Mouse (Mus musculus) midbrain, embryonic 12.5 days (tissue): ENCODE results near the gene Cald1. TPM values are rescaled to one million over a fixed set of nuclear protein-coding genes. Genes with fewer than 3 reads are reported as not detected.

Source experiments
- ATAC-seq: fragments of 200-750 bp; cut with Nextera tagmentation; 2 replicates; pipeline ENCODE4 v1.8.0; 2017; ENCODE audit warnings: low read depth, moderate TSS enrichment, moderate library complexity; ENCODE audit not compliant: low FRiP score
- H3K27ac ChIP-seq: fragments of 300-500 bp; sonication (generic); replicated peaks from 2 replicates; pipeline ENCODE4 v1.5.1; 2016; ENCODE audit warnings: mild to moderate bottlenecking
- H3K27me3 ChIP-seq: fragments of 300-500 bp; sonication (generic); 2 replicates; pipeline ENCODE4 v1.6.1; 2016; ENCODE audit warnings: mild to moderate bottlenecking
- H3K36me3 ChIP-seq: fragments of 300-500 bp; sonication (generic); 2 replicates; pipeline ENCODE4 v1.6.1; 2016
- H3K4me1 ChIP-seq: fragments of 300-500 bp; sonication (generic); 2 replicates; pipeline ENCODE4 v1.6.1; 2016
- H3K4me2 ChIP-seq: fragments of 300-500 bp; sonication (generic); replicated peaks from 2 replicates; pipeline ENCODE4 v1.6.1; 2016; ENCODE audit warnings: mild to moderate bottlenecking, moderate library complexity
- H3K4me3 ChIP-seq: fragments of 300-500 bp; sonication (generic); 2 replicates; pipeline ENCODE4 v1.5.1; 2016; ENCODE audit warnings: mild to moderate bottlenecking
- H3K9ac ChIP-seq: fragments of 300-500 bp; sonication (generic); replicated peaks from 2 replicates; pipeline ENCODE4 v1.6.1; 2016; ENCODE audit warnings: mild to moderate bottlenecking, moderate library complexity
- H3K9me3 ChIP-seq: fragments of 300-500 bp; sonication (generic); 2 replicates; pipeline ENCODE4 v1.6.1; 2016; ENCODE audit warnings: mild to moderate bottlenecking
- WGBS: fragments of 180-500 bp; shearing (Covaris S2); methylation state at CpG from one replicate; pipeline ENCODE4 v1.1.7; 2016; 5-methylcytosine and 5-hydroxymethylcytosine counted together
- polyA plus RNA-seq: library from polyadenylated mRNA; unstranded; fragments of >200 nt; fragmentation: Nextera tagmentation; extraction: Ambion mirVana; gene quantifications from 2 replicates; pipeline ENCODE4 v1.2.1, GENCODE M21; 2016

Cald1 gene
- polyA plus RNA-seq, 1 experiment from 2014 or later, result 157 TPM

DNA sequence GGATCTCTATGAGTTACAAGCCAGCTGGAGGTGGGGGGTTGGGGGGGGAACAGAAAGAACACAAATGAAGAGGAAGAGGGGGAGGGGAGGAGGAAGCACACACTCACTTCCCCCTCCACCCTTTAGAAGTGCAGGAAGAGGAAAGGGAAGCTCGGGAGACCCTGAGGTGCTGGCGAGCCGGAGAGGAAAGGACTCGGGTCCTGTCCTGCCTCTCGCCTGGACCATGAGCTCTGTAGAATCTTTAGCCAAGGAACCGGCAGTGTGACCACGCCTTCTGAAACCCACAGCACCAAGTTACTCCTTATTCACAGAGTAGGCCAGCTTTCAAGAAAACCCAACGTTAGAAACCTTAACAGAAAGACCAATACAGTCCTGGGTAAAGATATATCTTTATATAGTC, 83.8 kb downstream of the Cald1 start:
- Histone ChIP-seq H3K4me1 (no peaks in the 10 kb centered on the region), H3K4me2 (no peak overlapping the region), H3K4me3 (no peak overlapping the region)

DNA sequence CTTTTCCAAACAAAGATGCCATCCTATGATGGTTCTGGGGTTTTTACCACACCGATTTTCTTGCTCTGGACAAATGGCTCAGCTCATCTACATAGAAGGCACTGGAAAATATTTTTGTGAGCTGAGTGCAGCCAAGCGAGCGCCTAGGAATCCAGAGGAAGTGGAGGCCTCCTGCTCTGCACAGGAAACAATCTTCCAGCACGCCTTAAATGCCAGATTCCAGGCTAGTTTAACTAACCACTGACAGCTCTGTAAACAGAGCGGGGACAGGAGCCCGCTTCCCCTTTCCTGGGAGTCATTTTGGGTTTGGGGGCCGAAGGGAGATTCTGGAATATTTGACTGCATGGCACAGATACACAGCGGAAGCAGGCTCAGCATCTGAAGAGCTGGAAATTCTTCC, 86.6 kb downstream of the Cald1 start:
- no peak overlapping the region for H3K9ac ChIP-seq
- WGBS, result 51% methylated on average over 8 of the region's 8 CpGs
- no peak overlapping the region for H3K27ac ChIP-seq
- H3K27me3 ChIP-seq, result no peaks in the 10 kb centered on the region
- H3K9me3 ChIP-seq, result no peaks in the 10 kb centered on the region
- no peak for ATAC-seq
- H3K4me2 ChIP-seq, result no peak overlapping the region
- H3K4me1 ChIP-seq, result no peaks in the 10 kb centered on the region
- no peaks in the 10 kb centered on the region for H3K36me3 ChIP-seq
- no peak overlapping the region for H3K4me3 ChIP-seq

More for the DNA sequence above, 83.8 kb downstream of the Cald1 start:
- ATAC-seq, result no peak
- 72% methylated on average over 8 of the region's 8 CpGs for WGBS
- no peaks in the 10 kb centered on the region for H3K27me3 ChIP-seq
- H3K9me3 ChIP-seq, result no peaks in the 10 kb centered on the region
- H3K9ac ChIP-seq, result no peak overlapping the region
- H3K36me3 ChIP-seq, result no peaks in the 10 kb centered on the region
- H3K27ac ChIP-seq, result no peak overlapping the region

DNA sequence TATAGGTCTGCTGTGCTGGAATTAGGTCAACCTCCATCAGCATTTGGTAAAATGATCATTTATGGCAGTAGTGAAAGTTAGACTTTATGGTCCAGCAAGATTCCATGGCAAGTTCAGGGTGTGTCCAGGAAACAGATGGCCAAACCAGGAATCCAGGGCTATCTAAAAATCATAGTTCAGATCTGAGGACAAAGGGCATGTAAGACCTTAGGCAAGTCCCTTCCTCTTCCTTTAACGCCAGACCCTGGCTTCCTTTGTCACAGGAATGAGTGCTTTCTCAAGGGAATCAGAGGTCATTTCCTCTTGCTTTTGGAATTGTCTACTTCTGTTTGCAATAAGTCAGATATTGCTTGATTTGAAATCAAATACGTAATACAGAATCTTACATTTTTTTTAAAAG, 90.7 kb downstream of the Cald1 start:
- Histone ChIP-seq H3K27ac (no peak overlapping the region), H3K4me1 (no peaks in the 10 kb centered on the region), H3K4me3 (no peak overlapping the region), H3K9ac (no peak overlapping the region), H3K4me2 (no peak overlapping the region), H3K9me3 (no peaks in the 10 kb centered on the region), H3K27me3 (no peaks in the 10 kb centered on the region), H3K36me3 (no peaks in the 10 kb centered on the region)
- ATAC-seq, result no peak
- WGBS, result 86% methylated on average over 2 of the region's 2 CpGs

DNA sequence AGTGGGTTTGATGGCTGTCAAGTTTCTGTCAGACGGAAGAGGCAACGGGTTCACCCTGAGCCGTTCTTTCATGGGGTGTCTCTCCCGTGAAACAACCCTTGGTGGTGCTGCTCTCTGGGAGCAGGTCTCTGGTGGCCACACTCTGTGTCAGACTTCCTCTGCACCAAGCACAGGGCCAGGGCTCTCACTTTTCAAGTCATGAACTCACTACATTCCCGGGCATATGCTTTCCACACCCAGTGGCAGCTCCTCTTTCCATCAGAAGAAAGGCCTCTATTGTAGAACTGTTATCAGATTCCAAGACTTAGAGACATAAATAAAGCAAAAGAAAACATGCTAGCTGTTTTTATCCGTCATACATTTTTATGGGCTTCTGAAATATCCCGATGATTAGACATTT, 93.1 kb downstream of the Cald1 start:
- 82% methylated on average over 7 of the region's 7 CpGs for WGBS
- Histone ChIP-seq H3K36me3 (no peaks in the 10 kb centered on the region), H3K4me3 (no peak overlapping the region), H3K9ac (no peak overlapping the region), H3K27me3 (no peaks in the 10 kb centered on the region), H3K4me2 (no peak overlapping the region), H3K27ac (no peak overlapping the region), H3K4me1 (no peaks in the 10 kb centered on the region), H3K9me3 (no peaks in the 10 kb centered on the region)
- ATAC-seq, result no peak

DNA sequence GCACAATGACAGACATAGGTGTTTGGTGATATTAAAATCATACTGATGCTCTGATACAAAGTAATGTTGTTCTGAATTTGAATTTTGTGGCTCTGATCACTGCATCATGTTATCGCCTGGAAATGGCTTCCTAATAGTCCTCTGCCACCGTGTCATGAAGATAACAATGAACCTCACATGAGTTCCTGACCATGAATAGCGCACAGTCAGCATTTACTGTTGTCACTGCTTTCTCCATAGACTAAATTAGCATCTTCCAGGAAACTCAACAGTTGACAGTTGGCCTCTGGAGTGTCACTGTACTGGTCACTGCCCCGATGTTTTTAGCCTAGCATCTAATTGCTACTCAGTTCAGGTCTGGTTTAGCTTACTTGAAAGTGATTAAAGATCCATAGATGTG, 95.8 kb downstream of the Cald1 start:
- no peaks in the 10 kb centered on the region for H3K9me3 ChIP-seq
- 89% methylated on average over 4 of the region's 4 CpGs for WGBS
- H3K4me1 ChIP-seq, result no peaks in the 10 kb centered on the region
- H3K4me2 ChIP-seq, result no peak overlapping the region
- no peaks in the 10 kb centered on the region for H3K27me3 ChIP-seq
- H3K27ac ChIP-seq, result no peak overlapping the region
- no peak for ATAC-seq
- no peaks in the 10 kb centered on the region for H3K36me3 ChIP-seq
- H3K9ac ChIP-seq, result no peak overlapping the region
- H3K4me3 ChIP-seq, result no peak overlapping the region

DNA sequence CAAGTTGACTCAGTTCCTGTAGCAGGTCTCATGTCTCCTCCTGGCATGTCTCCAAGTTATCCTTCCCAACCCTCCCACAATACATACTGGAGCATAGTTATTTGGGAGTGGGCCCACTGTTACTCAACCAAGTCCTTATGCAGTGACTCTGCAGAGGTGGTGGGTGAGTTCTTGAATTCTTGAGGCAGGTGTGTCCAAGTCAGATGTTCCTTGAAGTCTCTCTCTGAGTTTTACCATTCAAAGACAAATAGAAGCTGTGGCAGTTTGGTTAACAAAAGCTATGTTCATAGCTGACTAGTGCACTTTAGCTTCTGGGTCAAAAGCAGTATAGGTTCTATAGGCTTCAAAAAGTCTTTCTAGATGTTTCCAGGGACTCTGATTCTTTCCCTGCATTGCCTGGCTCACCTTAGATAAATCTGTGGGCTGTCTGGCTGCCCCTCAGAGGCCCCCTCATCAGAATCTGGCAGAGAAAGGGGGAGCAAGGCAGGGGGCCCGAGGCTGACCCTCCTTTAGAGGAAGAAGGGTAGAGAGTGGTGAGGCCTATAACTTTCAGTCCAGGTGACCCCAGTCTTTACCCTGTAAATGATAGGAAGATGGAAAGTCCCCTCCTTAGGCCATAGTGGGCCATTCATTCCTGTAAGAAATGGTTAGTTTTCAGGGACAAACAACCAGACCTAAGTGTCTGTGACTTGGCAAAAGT, 105.3 kb downstream of the Cald1 start:
- no peak overlapping the region for H3K4me3 ChIP-seq
- 61% methylated on average over 1 of the region's 1 CpGs for WGBS
- ATAC-seq, result no peak
- no peaks in the 10 kb centered on the region for H3K27me3 ChIP-seq
- H3K36me3 ChIP-seq, result no peaks in the 10 kb centered on the region
- peaks cover 4% of the 10 kb centered on the region; the same call in 1 of the 2 replicates for H3K4me1 ChIP-seq
- no peak overlapping the region for H3K9ac ChIP-seq
- no peak overlapping the region for H3K27ac ChIP-seq
- H3K4me2 ChIP-seq, result no peak overlapping the region
- H3K9me3 ChIP-seq, result no peaks in the 10 kb centered on the region; the same call in 1 of the 2 replicates

DNA sequence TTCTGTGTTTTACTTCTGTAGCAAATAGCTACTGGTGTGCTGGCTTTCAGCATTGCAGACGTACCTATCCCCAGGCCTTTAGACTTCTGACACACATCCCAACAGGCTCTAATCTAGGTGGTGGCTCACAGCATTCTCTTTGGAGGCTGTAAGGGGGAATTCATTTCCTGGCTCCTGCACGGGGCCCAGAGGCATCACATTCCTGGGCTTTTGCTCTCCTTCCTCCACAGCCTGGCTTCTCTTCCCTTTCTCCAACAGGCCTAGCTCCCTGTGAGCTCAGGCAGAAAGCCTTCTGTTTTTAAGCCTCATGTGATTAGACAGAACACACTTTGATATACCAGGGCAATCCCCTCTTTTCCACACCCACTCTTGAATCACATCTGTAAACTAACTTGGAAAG, 109.2 kb downstream of the Cald1 start:
- H3K27ac ChIP-seq, result no peak overlapping the region
- ATAC-seq, result no peak
- no peaks in the 10 kb centered on the region for H3K36me3 ChIP-seq
- H3K4me1 ChIP-seq, result peaks cover 30% of the 10 kb centered on the region
- H3K4me2 ChIP-seq, result no peak overlapping the region
- H3K9me3 ChIP-seq, result no peaks in the 10 kb centered on the region; the same call in 1 of the 2 replicates
- WGBS, result 36% methylated on average over 2 of the region's 2 CpGs
- no peaks in the 10 kb centered on the region for H3K27me3 ChIP-seq
- H3K9ac ChIP-seq, result no peak overlapping the region
- H3K4me3 ChIP-seq, result no peak overlapping the region

DNA sequence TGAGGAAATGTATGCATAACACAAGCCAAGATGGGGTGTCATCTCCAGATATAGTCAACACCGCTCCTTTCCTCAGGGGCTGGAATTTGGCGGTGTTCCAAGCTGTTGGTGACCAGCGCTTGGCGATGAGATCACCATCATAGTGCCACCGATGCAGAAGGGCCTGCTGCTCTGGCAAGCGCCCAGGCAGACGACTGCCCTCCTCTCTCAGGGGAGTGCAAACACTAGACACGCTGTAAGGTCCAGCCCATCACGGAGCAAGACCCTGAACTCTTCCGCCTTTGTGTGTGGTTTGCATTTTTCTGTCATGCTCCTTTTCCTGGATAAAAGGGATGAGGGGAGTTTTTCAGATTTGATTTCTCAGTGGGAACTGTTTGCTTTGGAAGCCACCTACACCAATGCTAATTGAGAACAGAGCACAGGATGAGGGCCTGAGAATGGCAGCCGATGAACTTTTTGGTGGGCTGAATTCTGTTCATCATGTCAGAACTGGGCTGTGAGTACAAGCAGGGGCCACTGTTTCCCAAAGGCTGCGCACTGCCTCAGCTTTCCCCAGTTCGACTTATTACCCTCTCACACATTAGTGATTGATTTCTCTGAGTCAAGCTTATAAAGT, 110.5 kb downstream of the Cald1 start:
- H3K36me3 ChIP-seq, result no peaks in the 10 kb centered on the region
- no peaks in the 10 kb centered on the region; the same call in 1 of the 2 replicates for H3K9me3 ChIP-seq
- 20% methylated on average over 13 of the region's 13 CpGs for WGBS
- peak; percentile 59 for ATAC-seq
- peak overlapping the region; percentile 61 for H3K4me3 ChIP-seq
- H3K9ac ChIP-seq, result peak overlapping the region; percentile 76
- peak overlapping the region; percentile 77 for H3K27ac ChIP-seq
- peaks cover 36% of the 10 kb centered on the region for H3K4me1 ChIP-seq
- H3K4me2 ChIP-seq, result peak overlapping the region; percentile 67
- no peaks in the 10 kb centered on the region for H3K27me3 ChIP-seq

DNA sequence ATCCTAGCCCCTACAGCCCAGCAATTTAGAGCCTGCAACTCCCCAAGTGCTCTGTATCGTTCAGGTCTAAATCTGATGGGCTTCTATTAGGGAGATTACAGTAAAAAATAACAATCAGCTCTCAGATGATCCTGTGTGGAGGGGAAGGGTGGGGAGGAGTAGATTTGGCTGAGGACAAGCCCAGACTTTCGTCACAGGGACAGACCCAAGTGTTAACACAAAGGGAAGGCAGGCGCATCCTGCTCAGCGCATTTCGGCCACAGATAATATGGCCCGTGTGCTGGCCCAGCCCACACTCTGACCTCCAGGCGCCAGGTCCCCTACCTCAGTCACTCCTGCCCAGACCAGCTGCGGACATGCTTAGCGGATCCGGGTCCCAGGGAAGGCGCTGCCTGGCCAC, 111.0 kb downstream of the Cald1 start:
- no peaks in the 10 kb centered on the region for H3K27me3 ChIP-seq
- peak overlapping the region; percentile 67 for H3K4me2 ChIP-seq
- peak; percentile 88 for ATAC-seq
- peak overlapping the region; percentile 76 for H3K9ac ChIP-seq
- H3K9me3 ChIP-seq, result no peaks in the 10 kb centered on the region
- peak overlapping the region; percentile 77 for H3K27ac ChIP-seq
- H3K4me1 ChIP-seq, result peaks cover 36% of the 10 kb centered on the region
- WGBS, result 0% methylated on average over 11 of the region's 11 CpGs
- no peaks in the 10 kb centered on the region for H3K36me3 ChIP-seq
- H3K4me3 ChIP-seq, result peak overlapping the region; percentile 61

DNA sequence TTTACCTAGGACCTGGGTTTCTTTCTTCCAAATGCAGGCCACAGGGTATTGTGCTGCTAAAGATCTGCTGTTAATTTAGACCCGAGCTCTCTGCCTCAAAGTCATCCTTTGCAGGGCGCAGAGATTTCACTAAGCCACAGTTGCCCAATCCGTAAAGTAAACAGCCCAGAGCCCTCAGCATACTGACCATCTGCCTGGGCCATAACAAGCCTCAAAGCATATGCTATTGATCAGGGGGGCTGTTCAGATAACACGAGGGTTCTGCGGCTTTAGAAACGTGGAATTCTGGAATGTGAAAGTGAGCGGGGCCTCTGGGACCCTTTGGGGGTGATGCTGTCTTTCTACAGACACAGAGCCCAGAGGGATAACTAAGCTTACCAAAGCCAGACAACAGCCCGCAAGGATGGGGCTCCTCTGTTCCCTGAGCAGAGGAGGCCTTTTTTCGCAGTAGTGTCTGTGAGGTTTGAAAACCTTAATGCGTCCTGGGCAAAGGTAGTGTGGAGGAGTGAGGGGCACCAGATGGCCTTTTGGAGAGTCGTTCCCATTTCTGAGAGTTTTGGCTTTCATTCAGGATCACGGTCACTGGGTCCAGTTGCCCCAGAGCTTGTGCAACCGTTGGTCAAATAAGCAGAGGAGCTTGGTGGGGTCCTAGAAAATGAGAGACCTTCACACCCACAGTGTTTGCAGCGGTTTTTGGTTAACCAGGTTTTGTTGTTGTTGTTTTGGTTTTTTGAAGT, 111.8 kb downstream of the Cald1 start:
- 11% methylated on average over 14 of the region's 14 CpGs for WGBS
- peak; percentile 48 for ATAC-seq
- Histone ChIP-seq H3K9me3 (no peaks in the 10 kb centered on the region), H3K4me3 (peak overlapping the region; percentile 61), H3K9ac (peak overlapping the region; percentile 76), H3K4me1 (peaks cover 36% of the 10 kb centered on the region), H3K27ac (peak overlapping the region; percentile 77), H3K4me2 (peak overlapping the region; percentile 67), H3K27me3 (no peaks in the 10 kb centered on the region), H3K36me3 (no peaks in the 10 kb centered on the region)

DNA sequence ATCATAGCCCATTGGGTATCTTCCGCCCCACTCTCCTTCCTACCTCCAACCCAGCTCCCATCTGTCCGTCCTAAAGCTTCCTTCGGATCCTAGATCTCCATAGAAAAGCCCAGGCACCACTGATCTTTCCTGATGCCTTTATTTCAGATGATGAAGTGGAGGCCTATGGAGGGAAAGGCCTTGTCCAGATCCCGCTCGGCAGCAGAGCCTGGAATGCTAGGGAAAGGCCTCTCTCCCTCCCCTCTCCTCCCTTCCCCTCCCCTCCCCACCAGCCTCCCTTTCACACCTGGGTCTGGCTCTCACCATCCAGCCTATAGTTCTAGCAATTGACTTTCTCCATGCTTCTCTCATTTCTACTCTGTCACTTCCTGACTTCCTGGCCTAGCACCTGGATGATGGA, 112.5 kb downstream of the Cald1 start:
- Histone ChIP-seq H3K9me3 (no peaks in the 10 kb centered on the region), H3K27me3 (no peaks in the 10 kb centered on the region), H3K4me1 (peaks cover 36% of the 10 kb centered on the region), H3K4me3 (peak overlapping the region; percentile 61; the same call in 1 of the 2 replicates), H3K4me2 (peak overlapping the region; percentile 67), H3K9ac (0 out of 2 replicates have a peak overlapping the region, but pooled peaks have one; percentile 4), H3K27ac (no peak overlapping the region), H3K36me3 (no peaks in the 10 kb centered on the region)
- no peak for ATAC-seq
- WGBS, result 51% methylated on average over 5 of the region's 5 CpGs

DNA sequence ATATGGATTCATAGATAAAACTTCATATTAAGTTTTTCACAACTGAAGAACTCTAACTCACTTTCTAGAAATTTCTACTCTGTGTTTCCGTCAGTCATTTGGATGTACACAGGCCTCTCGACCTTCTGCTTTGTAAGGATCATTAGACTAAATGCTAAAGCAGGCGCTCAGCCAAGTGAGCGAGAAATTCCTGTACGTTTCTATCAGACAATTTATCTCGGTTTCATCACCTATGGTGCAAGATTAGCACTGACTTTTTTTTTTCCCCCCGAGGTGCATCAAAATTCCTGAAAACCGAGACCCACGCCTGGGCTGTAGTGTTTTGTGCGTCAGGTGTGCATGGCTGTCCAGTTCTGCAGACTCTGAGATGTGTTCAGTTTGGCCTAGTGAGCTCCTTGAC, 113.3 kb downstream of the Cald1 start:
- WGBS, result 76% methylated on average over 10 of the region's 10 CpGs
- Histone ChIP-seq H3K27ac (no peak overlapping the region), H3K9me3 (no peaks in the 10 kb centered on the region), H3K27me3 (no peaks in the 10 kb centered on the region), H3K9ac (no peak overlapping the region), H3K4me2 (peak overlapping the region; percentile 67; the same call in 1 of the 2 replicates), H3K36me3 (no peaks in the 10 kb centered on the region), H3K4me1 (peaks cover 36% of the 10 kb centered on the region), H3K4me3 (no peak overlapping the region)
- ATAC-seq, result no peak
